Mouse (Mus musculus): ENCODE results near the gene E130311K13Rik.

Gene E130311K13Rik

DNA sequence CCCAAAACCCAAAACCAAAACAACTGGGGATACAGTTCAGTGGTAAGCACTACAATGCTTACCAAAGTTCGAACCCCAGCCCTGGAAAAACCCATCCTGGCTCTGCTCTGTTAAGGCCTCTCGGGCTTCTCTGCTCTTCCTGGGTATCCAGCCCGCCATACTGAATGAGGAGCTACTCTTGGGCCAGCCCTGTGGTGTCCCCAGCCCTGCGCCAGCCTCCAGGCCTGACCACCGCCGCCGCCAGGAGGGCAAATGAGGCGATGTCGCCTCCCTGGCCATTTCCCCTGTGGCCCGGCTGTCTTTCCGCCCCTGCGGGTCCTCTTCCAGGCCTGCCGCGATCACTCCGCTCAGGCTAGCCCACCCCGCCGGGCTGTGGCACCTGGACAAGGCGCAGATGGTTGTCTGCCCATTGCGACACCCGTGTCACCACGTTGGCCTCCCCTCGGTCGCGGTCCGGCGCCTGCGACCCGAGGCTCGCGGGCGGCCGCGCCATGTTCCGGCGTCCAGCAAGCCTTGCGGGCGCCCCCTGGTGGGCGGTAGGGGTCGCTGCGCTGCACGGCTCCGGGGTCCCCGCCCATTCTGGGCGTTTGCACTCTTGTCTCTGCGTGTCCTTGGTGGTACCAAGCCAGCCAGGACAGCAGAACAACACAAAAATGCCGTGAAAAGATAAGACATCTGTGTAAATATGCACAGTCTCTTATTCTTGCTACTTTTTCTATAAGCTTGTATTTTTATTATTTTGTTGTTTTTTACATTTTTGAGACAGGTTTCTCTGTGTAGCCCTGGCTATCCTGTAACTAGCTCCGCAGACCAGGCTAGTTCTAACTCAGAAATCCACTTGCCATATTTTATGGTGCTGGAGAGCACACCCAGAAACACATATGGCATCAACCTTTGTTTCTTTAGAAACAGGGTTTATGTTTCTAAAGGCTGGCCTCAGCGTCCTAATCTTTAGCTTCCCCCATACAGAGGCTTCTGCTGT, at the start of gene E130311K13Rik:
Gene E130311K13Rik (minus strand): TSS at position 595 of the 982 bp plus-strand sequence.
- in situ Hi-C loops (cut with MboI, MseI): no loop called here

DNA sequence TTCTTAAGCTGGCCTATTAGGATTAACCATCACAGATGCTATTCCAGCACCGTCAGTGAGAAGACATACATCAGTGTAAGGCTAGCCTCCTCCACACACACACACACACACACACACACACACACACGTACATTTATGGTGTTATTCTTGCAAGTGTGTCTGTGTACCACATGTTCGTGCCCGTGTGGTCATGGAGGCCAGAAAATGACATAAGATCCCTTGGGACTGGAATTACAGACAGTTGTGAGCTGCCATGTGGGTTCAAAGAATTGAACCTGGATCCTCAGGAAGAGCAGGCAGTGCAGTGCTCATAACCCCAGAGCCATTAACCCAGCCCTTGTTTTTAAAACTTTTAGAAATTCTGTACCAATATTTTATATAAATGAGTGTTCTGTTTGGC, 48.6 kb upstream of the E130311K13Rik start:
- in situ Hi-C loops (cut with MboI, MseI): loop anchor here (10.0 to 25.0 kb wide), 2 partner anchors 1409 to 1547 kb away; partner anchors contain the start of genes Ssr3 and Tiparp

DNA sequence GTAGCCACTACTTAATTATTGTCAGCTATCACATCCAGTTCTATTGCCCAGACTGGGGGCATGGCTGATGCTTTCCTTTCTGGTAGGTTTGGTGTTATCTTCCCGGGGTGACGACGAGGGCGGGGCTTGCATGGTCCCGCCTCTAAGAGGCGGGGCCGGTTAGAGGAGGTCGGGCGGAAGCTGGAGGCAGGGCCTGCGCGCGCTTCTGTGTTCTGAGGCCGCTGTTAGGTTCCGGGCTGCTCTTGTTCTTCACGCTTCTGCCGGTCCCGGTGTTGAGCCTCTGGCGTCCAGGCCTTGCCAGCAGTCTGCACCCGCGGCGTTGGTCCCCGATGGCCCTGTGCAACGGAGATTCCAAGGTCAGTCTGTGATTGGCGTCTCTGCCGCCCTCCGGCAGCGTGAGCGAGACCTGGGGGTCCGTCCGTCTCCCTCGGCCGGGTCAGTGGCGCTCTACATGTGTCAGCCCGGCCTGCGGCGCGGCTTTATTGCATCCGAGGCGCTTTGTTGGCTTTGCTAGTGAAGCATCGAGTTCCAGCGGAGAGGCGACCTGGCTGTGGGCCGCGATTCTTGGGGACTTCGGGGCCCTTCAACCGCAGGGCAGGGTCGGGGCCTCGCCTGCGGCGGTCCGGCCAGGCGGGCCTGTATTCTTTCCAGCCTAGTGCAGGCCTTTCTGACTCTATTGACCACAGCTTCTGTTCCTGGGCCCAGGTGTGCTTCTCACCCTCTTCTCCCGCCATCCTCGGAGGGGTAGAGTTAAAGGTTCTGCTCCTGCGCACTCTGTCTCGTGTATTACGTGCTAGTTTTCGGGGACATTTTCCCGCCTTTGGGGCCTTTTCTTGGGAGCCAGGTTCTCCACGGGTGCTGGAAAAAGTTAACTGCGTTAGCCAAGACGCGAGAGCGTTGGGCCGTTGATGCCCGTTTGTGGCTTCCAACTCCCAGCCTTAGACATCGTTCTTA, 47.0 kb upstream of the E130311K13Rik start, which contains the start of gene Gmps:
Gene Gmps (plus strand): TSS at position 152 of the 954 bp plus-strand sequence.
- in situ Hi-C loops (cut with MboI, MseI): loop anchor here (10.0 to 25.0 kb wide), 2 partner anchors 1411 to 1549 kb away; partner anchors contain the start of genes Ssr3 and Tiparp

DNA sequence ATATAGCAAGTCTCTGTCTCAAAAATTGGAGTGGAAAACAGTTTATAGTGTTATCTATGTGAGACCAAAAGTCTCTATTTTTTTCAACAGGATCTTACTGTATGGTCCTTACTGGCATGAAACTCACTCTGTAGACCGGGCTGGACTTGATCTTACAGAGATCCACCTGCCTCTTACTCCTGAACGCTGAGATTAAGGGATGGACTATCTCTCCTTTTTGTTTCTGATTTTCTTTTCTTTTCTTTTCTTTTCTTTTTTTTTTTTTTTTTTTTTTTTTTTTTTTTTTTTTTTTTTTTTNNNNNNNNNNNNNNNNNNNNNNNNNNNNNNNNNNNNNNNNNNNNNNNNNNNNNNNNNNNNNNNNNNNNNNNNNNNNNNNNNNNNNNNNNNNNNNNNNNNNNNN, 36.7 kb upstream of the E130311K13Rik start:
- in situ Hi-C loops (cut with MboI, MseI): loop anchor here (25.0 kb wide), 1 partner anchor 1996 kb away; the partner anchor contains the start of gene Ccnl1

DNA sequence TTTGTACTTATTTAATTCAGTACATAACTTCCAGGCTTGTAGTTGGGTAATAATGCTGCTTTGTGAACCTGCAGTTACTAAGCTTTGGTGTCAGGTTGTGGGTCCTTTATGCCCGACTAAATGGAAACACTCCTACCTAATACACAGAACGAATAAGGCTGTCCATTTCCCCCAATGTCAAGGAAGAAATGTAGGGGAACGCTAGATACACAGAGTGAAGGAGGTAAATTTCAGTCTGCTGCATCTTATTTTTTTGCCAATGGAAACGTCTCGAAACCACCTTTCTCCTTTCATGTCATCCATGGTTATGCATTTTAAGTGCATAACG, 35.6 kb upstream of the E130311K13Rik start:
- in situ Hi-C loops (cut with MboI, MseI): loop anchor here (25.0 kb wide), 1 partner anchor 1997 kb away; the partner anchor contains the start of gene Ccnl1

DNA sequence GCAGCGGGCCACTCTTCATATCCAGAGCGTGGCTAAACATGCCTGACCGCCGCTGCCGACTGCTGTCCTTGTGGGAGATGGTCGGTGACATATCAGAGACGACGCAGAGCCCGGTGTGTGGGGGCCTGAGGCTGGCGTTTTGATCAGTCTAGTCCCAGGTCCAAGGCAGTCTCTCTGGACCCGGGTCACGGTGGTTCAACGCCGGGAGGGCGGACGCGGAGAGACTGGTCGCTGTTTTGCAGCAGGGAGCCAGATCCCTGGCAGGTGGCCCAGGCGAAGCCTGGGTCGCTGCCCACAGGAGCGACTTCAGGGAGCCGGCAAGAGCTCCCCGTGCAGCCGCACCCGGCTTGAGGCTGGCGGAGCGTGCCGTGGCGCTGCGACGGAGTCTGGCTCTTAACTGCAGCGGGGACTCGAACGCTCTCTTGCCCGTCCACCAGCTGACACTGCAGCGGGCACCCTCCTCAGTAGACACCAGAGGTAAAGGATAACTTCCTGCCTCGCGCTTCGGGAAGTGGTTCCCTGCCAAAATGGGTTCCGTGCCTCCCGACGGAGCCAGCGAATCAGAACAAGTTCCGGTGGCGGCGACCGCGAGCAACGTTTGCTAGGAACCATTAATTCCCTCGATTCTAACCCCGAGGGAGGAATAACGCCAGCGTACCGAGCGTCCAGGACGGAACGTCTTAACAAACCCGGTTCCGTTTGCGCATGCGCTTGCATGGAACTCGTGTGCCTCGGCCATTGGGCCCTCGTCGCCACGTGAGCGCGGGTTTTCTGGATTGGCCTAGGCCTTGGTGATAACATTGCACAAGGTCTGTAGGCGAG, 35.0 kb upstream of the E130311K13Rik start, which contains the start of gene Slc33a1:
Gene Slc33a1 (minus strand): TSS at position 669 of the 822 bp plus-strand sequence.
- in situ Hi-C loops (cut with MboI, MseI): loop anchor here (25.0 kb wide), 1 partner anchor 1998 kb away; the partner anchor contains the start of gene Ccnl1

DNA sequence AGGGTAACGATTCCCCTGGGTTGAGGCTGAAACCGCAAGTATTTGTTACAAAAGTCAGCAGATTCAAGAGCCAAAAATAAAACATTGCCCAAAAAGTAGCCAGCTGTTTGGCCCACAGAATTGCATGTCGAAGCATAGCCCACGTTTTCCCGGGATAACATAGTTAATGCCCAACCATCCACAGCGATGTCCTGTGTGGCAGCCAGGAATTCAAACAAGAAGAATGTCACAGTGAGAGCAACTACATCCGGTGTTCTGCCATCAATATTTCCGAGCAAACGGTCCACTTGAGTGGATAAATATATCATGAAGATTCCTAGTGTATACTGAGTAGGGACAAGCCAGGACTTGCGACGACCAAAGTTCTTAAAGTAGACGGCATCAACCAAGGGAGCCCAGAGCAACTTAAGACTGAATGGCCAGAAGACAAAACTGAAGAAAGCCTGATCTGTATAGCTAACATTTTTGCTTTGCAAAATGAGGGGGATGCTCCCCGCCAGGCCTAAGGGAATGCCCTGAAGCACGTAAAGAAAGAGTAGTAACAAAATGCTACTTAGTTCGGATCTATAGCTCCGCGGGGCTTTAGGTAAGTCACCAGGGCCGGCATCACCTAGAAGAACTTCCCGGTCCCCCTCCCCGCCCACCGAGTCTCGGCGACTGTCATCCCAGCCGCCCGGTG, 34.3 kb upstream of the E130311K13Rik start:
- in situ Hi-C loops (cut with MboI, MseI): loop anchor here (25.0 kb wide), 1 partner anchor 1999 kb away; the partner anchor contains the start of gene Ccnl1

DNA sequence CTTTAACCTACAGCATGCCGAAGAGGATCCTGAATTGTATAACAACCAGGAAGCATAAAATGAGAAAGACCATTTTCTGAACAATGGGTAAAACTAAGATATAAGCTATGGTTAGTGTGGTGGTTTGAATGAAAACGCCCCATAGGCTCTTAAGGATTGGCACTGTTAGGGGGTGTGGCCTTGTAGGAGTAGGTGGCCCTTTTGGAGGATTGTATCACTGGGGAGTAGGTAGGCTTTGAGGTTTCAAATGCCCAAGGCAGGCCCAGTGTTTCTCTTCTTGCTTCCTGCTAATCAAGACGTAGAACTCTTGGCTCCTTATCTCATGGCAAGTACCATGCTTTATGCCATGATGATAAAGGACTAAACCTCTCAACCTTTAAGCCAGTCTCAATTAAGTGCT, 20.6 kb upstream of the E130311K13Rik start:
- in situ Hi-C loops (cut with MboI, MseI): loop anchor here (25.0 kb wide), 1 partner anchor 2012 kb away; the partner anchor contains the start of gene Ccnl1

DNA sequence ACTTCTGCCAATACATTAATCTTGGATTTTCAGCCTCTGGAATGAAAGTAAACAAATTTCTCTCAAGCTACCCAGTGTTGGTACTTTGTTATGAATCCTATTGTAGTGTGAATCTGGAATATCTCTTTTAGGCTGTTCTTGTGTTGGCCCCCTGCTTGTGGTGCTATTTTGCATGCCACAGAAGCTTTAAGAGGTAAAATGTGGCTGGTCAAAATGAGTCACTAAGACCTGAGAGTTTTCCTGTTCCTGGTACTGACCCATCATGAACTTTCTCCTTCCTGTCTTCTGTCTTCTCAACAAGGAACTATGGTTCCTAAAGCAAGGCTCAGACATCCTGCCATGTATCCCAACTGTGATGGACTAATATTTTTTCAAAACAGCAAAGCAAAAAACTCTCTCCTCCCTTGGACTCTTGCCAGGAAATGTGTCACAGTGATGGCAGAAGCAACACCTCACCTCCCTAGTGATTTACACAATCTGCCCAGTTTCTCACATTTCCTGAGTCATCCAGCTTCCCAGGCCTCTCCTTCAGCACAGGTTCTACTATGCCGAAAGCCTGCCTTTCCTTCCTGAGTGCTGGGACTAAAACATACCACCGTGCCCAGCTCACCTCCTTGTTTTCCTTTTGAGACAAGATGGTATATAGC, 12.1 kb upstream of the E130311K13Rik start:
- in situ Hi-C loops (cut with MboI, MseI): no loop called here

DNA sequence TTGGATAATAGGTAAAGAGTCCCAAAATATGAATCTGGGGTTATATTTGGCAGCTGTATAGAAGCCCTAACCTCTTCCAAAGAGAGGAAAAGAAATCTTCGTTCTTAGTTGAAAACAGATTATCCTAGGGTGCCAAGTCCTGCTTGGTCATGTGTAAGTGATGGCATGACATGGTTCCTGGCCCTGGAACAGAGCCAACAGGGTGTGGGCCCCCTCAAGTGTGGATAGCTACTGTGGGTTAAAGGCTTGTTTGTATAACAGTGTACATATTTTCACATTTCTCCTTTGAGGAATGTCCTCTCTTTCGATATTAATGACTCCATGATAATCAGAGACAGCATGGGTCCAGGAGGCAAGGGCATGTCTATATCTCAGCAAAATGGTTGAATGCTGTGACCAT, 9.7 kb upstream of the E130311K13Rik start:
- in situ Hi-C loops (cut with MboI, MseI): no loop called here

DNA sequence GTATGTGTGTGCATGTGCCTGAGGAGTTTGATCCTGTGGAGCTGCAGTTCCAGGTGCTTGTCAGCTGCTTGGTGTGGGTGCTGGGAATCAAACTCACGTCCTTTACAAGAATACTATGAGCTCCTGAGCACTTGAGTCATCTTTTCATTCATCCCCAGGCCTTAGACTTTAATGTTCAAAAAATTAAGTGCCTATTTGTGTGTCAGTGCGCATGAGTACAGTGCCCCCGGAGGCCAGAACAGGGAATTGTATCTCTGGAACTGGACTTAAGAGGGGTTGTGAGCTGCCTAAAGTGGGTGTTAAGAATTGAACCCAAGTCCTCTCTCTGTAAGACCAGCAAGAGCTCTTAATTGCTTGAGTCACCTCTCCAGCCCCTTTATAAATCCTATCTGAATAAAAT, 9.6 kb downstream of the E130311K13Rik start:
- in situ Hi-C loops (cut with MboI, MseI): loop anchor here (10.0 kb wide), 1 partner anchor 995 kb away; no protein-coding TSS in a partner anchor

DNA sequence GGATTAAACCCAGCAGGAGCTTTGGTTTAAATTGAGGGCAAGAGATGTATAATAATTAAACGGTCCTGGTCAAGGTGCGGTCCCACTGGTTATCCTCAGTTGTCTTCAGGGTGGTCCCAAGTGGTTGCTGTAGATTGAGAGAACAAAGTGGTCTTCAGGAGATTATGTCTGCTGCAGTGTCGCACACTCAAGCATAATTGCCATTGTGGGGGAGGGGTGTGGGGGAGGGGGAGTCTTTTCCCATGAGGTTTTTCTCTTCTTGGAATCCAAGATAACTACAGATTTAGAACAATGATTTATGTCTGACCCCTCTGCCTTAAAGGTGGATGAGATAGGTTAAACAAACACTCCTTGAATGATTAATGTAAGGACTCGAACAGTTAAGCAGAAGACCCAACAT, 19.0 kb downstream of the E130311K13Rik start:
- in situ Hi-C loops (cut with MboI, MseI): loop anchor here (10.0 kb wide), 1 partner anchor 986 kb away; no protein-coding TSS in a partner anchor

DNA sequence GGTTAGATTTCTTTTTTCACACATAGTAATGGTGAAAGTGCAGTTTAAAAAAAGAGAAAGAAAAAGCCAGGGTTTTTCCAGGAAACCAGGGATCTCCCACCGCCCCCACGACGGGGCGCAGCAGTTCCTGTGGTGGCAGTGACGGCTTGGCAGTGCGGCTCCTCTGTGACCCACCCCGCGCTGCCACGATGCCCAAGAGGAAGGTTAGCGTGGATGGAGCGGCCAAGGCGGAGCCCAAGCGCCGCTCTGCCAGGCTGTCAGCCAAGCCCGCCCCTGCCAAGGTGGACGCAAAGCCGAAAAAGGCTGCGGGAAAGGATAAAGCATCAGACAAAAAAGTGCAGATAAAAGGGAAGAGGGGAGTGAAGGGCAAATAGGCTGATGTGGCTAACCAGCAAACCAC, 24.0 kb downstream of the E130311K13Rik start:
- in situ Hi-C loops (cut with MboI, MseI): no loop called here

DNA sequence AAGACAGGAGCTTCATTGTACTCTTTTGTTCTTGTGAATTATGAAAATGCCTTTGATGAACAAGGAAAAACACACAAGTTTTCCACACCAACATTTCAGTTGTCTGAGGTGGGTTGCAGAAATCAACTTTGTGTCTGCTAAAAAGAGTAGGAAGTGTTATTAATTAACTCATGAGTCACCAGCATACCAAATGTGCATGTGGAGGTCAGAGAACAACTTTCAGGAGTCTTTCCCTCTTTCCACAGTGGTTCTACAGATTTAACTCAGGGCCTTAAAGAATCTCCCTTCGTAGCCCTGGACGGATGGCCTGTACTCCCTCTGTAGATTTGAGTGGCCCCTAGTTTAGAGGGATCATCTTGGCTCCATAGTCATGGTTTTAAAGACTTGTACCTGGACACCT, 25.1 kb downstream of the E130311K13Rik start:
- in situ Hi-C loops (cut with MboI, MseI): no loop called here

DNA sequence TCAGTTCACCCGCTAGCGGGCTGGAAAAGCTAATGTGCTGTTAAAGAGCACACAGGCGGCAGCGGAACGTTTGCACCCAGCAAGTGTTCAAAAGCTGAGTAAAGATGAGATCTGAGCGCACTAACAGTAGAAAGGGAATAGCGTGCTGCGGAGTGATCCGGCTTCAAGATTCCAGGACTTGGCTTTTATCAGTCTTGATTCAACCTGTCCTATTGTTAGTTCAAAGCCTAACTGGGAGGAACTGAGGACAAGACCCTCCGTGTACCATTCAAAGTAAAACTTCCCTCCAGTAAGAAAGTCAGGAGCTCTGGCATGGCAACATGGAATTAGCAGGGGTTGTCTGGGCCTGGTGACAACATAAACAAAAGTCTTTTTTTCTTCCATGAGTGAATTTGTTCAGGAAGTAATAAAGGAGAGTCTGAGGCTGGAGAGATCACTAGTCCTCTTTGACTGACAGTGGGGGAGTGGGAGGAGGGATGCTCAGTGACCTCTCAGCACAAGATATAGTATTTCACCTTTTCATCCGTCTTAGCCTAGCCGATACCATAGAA, 29.2 kb downstream of the E130311K13Rik start:
- in situ Hi-C loops (cut with MboI, MseI): no loop called here

DNA sequence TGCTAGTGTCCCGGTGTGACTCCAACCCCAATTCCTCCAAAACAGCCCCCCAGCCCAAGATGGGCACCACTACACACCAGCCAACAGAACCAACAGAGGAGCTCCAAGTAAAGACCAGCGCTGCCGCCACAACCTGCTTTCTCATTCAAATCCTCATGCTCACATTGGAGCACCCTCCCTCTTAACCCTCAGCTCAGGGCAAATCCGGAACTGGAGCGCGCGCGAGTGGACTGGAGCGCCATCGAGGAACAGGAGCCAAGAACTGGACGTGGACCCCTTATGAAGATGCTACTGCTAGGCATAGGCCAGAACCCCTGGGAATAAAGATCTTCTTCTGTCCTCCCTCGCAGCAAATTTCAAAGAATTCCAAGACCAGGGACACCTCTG, 30.0 kb downstream of the E130311K13Rik start, which contains the start of gene Plch1:
Gene Plch1 (minus strand): TSS at position 164 of the 387 bp plus-strand sequence.
- in situ Hi-C loops (cut with MboI, MseI): no loop called here

DNA sequence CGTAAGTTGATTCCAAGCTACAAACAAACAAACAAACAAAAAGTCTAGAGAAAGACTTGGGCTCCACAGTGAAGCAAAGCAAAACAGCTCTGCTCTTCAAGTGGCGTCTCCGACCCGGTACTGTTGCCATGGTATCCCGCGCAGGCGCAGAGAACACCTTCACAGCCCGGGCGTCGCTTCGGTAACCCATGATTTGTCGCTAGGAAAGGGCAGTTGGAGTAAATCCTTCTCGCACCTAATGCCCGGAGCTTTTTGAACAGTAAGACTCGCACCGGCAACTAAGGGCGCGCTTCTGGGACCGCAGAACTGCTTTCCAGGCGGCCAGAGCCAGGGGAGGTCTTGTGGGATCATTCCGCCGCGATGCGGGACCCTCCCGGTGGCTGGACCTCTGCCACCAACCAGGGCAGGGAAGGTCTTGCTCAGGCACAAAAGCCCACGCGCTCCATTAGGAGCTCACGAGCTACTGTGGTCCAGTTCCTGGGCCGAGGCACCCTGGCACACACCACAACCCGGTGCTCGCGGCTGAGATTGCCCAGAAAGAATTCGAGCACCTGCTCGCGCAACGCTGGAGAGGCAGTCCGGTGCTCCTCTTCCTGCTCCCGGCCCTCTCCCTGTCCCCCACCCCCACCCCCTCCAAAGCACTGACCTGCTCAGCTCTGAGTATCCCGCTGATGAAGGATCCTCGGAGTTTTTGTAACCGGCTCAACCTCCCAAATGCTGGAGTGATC, 30.5 kb downstream of the E130311K13Rik start:
- in situ Hi-C loops (cut with MboI, MseI): no loop called here

DNA sequence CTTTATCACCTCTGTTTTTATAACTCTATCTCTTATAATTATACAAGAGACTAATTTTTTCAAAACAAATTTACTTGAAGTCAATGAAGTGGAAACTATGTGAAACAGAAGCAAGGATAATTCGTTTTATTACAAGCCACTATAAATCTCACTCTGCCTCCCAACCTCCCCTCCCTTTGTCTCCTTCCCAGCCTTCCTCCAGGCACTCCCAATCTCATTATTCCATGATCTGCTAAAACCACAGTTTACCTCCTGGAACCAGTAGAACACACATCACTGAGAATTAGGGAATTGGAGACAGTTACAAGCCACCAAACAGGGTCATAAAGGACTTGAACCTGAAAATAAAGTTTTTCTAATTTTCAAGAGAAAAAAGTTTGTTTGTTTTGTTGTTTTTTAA, 32.1 kb downstream of the E130311K13Rik start:
- in situ Hi-C loops (cut with MboI, MseI): no loop called here
